Mouse (Mus musculus): ENCODE measurements around the gene Gm13285. TPM values are rescaled to one million over a fixed set of nuclear protein-coding genes. Genes with fewer than 3 reads are reported as not detected.
A peak's percentile ranks its signal among the peaks of the same experiment; 100 is the strongest.
"Not testable (repeated sequence)": the region's sequence is repeated elsewhere in the genome, so short reads cannot be mapped to it uniquely, and the experiment has no call there.

Gm13285 gene
- 0.15 and 0.23 TPM in 2 replicates for polyA plus RNA-seq (2015; fragmentation: Nextera tagmentation; extraction: Ambion mirVana)

DNA sequence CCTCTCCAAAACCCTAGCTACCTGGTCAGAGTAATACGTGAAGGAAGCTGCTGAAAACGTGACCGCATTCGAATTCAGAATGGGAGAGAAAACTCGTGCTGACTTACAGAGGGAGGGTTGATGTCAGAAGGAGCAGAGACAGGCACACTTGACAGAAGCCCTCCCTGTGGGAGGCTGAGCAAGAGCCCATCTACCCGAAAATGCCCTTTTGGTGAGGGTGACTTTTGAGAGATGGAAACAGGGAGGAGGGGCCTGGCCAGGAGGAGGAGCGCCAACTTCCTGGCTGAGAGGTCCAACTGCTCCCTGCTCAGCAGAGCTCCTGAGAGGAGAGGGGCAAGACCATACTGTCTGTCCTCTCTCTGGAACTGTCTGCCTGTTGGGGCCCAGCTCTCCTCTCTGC lies at the start of gene Gm13285:
TSS of gene Gm13285 (plus strand) at position 301 of the 400 bp plus-strand sequence.
- not testable (repeated sequence) for H3K27me3 ChIP-seq (ENCODE audit: control insufficient read depth, insufficient read depth, low read depth, low read length); ATAC-seq (ENCODE audit: low read depth); H3K4me2 ChIP-seq (ENCODE audit: low read depth, low read length); H3K27ac ChIP-seq (ENCODE audit: low read length); H3K9ac ChIP-seq (ENCODE audit: low read depth, low read length); H3K4me1 ChIP-seq (ENCODE audit: control insufficient read depth, low read depth, low read length); H3K4me3 ChIP-seq (ENCODE audit: low read depth, low read length); H3K9me3 ChIP-seq (replicated peaks; ENCODE audit: control insufficient read depth, low read length); H3K36me3 ChIP-seq (ENCODE audit: control insufficient read depth, insufficient read depth)
- 20% methylated on average over 1 of the region's 7 CpGs for WGBS (ENCODE audit: insufficient replicate concordance)

DNA sequence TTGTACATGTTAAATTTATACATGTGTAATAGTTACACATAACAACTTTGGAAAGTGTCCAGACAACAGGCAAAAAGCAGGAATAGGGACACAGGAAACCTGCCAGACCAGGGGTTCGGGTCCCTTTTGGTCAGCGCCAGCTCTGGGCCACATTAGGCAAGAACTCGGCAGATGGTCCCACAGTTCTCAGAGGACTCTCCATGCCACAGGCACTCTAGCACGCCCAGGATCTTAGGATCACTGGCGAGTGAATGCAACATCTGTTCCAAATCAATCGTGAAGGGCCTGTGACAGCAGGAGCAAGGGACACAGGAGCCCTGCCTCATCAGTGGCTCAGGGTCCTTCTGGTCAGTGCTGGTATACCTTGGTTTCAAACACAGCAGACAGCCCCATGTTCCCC lies 49.5 kb upstream of the Gm13285 start:
- WGBS (ENCODE audit: insufficient replicate concordance): 51% methylated on average over 6 of the region's 6 CpGs
- ATAC-seq (ENCODE audit: low read depth): no peak
- no peaks in the 10 kb centered on the region for H3K27me3 ChIP-seq (ENCODE audit: control insufficient read depth, insufficient read depth, low read depth, low read length)

DNA sequence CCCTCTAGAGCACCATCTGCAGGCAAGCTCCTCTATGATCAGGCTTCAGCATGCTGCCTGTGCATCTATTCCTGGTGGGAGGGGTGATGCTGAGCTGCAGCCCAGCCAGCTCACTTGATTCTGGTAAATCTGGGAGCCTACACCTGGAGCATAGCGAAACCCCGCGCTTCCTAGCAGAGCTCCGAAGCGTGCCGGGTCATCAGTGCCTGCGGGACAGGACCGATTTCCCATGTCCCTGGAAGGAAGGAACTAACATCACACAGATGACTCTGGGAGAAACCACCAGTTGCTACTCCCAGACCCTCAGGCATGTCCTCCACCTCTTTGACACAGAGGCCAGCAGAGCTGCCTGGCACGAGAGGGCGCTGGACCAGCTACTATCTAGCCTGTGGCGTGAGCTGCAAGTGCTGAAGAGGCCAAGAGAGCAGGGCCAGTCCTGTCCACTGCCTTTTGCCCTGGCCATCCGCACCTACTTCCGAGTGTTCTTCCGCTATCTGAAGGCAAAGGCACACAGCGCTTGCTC lies 44.6 kb upstream of the Gm13285 start, which contains the start of gene Gm13271:
TSS of gene Gm13271 (plus strand) at position 51 of the 523 bp plus-strand sequence.
- H3K27me3 ChIP-seq (ENCODE audit: control insufficient read depth, insufficient read depth, low read depth, low read length); H3K9me3 ChIP-seq (replicated peaks; ENCODE audit: control insufficient read depth, low read length); ATAC-seq (ENCODE audit: low read depth); H3K4me1 ChIP-seq (ENCODE audit: control insufficient read depth, low read depth, low read length); H3K9ac ChIP-seq (ENCODE audit: low read depth, low read length); H3K4me3 ChIP-seq (ENCODE audit: low read depth, low read length); H3K27ac ChIP-seq (ENCODE audit: low read length); H3K4me2 ChIP-seq (ENCODE audit: low read depth, low read length); H3K36me3 ChIP-seq (ENCODE audit: control insufficient read depth, insufficient read depth): not testable (repeated sequence)
- 67% methylated on average over 14 of the region's 15 CpGs for WGBS (ENCODE audit: insufficient replicate concordance)

More for the DNA sequence above, 49.5 kb upstream of the Gm13285 start:
- Histone ChIP-seq H3K36me3 (ENCODE audit: control insufficient read depth, insufficient read depth) (no peaks in the 10 kb centered on the region), H3K4me3 (ENCODE audit: low read depth, low read length) (no peak overlapping the region), H3K4me1 (ENCODE audit: control insufficient read depth, low read depth, low read length) (no peaks in the 10 kb centered on the region), H3K9me3 (replicated peaks; ENCODE audit: control insufficient read depth, low read length) (no peaks in the 10 kb centered on the region), H3K9ac (ENCODE audit: low read depth, low read length) (no peak overlapping the region), H3K4me2 (ENCODE audit: low read depth, low read length) (no peak overlapping the region), H3K27ac (ENCODE audit: low read length) (no peak overlapping the region)

DNA sequence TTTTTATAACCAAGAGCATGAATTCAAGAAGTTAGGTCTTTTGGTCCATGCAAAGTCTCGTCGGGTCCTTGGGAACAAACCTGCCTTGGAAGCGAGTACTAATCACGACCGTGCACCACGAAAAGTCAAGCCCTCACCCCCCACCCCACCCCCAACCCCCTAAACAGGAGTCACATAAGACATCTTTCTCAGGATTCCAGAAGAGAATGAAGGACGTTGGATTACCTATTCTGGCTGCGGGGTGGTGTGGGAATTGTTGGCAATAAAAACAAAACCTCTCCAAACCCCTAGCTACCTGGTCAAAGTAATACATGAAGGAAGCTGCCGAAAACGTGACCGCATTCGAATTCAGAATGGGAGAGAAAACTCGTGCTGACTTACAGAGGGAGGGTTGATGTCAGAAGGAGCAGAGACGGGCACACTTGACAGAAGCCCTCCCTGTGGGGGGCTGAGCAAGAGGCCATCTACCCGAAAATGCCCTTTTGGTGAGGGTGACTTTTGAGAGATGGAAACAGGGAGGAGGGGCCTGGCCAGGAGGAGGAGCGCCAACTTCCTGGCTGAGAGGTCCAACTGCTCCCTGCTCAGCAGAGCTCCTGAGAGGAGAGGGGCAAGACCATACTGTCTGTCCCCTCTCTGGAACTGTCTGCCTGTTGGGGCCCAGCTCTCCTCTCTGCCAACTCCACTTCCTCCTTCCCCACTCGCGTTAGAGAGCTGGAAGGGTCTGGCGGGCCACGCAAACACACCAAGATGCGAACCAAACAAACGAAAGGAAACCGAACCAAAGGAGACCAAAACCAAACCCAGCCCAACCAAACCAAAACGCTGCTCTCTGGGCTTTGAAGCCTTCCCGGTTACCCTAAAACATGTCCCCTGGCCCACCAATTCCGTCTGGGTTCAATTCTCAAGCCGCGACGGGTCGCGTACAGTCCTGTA lies 42.6 kb upstream of the Gm13285 start:
- H3K9ac ChIP-seq (ENCODE audit: low read depth, low read length): peak overlapping the region; percentile 65
- not testable (repeated sequence) for H3K9me3 ChIP-seq (replicated peaks; ENCODE audit: control insufficient read depth, low read length); H3K4me1 ChIP-seq (ENCODE audit: control insufficient read depth, low read depth, low read length); ATAC-seq (ENCODE audit: low read depth); H3K36me3 ChIP-seq (ENCODE audit: control insufficient read depth, insufficient read depth); H3K27me3 ChIP-seq (ENCODE audit: control insufficient read depth, insufficient read depth, low read depth, low read length)
- peak overlapping the region; percentile 84 for H3K27ac ChIP-seq (ENCODE audit: low read length)
- 10% methylated on average over 28 of the region's 31 CpGs for WGBS (ENCODE audit: insufficient replicate concordance)
- peak overlapping the region; percentile 66 for H3K4me3 ChIP-seq (ENCODE audit: low read depth, low read length)
- H3K4me2 ChIP-seq (ENCODE audit: low read depth, low read length): peak overlapping the region; percentile 84

DNA sequence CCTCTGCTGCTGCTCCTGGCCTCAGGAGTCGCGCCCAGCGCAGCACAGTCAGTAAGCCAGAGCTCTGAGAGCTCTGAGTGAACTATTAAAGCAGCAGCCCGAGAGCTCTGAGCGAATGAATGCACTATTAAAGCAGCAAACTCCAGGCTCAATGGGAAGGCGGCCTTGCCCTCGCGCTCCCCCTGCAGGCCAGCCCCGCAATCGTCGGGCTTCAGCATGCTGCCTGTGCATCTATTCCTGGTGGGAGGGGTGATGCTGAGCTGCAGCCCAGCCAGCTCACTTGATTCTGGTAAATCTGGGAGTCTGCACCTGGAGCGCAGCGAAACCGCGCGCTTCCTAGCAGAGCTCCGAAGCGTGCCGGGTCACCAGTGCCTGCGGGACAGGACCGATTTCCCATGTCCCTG lies 41.8 kb upstream of the Gm13285 start:
- not testable (repeated sequence) for H3K4me1 ChIP-seq (ENCODE audit: control insufficient read depth, low read depth, low read length); H3K36me3 ChIP-seq (ENCODE audit: control insufficient read depth, insufficient read depth); H3K27me3 ChIP-seq (ENCODE audit: control insufficient read depth, insufficient read depth, low read depth, low read length); H3K9me3 ChIP-seq (replicated peaks; ENCODE audit: control insufficient read depth, low read length)
- Histone ChIP-seq H3K4me2 (ENCODE audit: low read depth, low read length) (peak overlapping the region; percentile 84), H3K27ac (ENCODE audit: low read length) (peak overlapping the region; percentile 84), H3K9ac (ENCODE audit: low read depth, low read length) (peak overlapping the region; percentile 65), H3K4me3 (ENCODE audit: low read depth, low read length) (peak overlapping the region; percentile 66)
- WGBS (ENCODE audit: insufficient replicate concordance): under 1% methylated on average over 12 of the region's 21 CpGs
- peak; percentile 100 for ATAC-seq (ENCODE audit: low read depth)

DNA sequence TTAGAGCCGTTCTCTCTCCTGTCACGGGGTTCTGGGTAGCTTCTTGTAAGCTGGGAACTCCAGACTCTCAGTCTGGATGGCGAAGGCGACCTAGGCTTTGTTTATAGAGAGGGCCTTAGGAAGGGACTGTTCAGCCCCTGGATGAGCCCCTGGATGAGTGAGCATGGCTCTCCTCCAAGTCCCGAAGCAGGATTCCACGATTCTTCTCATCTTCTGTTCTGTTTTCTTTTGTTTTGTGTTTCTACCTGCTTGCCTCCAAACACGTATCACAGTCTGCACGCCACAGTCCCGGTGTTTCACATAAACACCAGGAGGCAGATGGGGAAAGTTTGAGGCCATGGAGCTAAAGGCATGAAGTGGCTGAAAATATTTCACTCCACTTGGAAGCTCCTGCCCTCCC lies 40.7 kb upstream of the Gm13285 start:
- H3K4me1 ChIP-seq (ENCODE audit: control insufficient read depth, low read depth, low read length); H3K27me3 ChIP-seq (ENCODE audit: control insufficient read depth, insufficient read depth, low read depth, low read length); H3K9ac ChIP-seq (ENCODE audit: low read depth, low read length); H3K4me2 ChIP-seq (ENCODE audit: low read depth, low read length); H3K27ac ChIP-seq (ENCODE audit: low read length); H3K9me3 ChIP-seq (replicated peaks; ENCODE audit: control insufficient read depth, low read length); H3K4me3 ChIP-seq (ENCODE audit: low read depth, low read length); H3K36me3 ChIP-seq (ENCODE audit: control insufficient read depth, insufficient read depth); ATAC-seq (ENCODE audit: low read depth): not testable (repeated sequence)
- WGBS (ENCODE audit: insufficient replicate concordance): 80% methylated on average over 7 of the region's 9 CpGs

DNA sequence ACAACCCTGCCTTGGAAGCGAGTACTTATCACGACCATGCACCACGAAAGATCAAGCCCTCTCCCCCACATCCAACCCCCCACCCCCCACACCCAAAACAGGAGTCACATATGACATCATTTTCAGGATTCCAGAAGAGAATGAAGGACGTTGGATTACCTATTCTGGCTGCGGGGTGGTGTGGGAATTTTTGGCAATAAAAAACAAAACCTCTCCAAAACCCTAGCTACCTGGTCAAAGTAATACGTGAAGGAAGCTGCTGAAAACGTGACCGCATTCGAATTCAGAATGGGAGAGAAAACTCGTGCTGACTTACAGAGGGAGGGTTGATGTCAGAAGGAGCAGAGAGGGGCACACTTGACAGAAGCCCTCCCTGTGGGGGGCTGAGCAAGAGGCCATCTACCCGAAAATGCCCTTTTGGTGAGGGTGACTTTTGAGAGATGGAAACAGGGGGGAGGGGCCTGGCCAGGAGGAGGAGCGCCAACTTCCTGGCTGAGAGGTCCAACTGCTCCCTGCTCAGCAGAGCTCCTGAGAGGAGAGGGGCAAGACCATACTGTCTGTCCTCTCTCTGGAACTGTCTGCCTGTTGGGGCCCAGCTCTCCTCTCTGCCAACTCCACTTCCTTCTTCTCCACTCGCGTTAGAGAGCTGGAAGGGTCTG lies 39.7 kb upstream of the Gm13285 start, which contains the start of gene Gm13283:
TSS of gene Gm13283 (plus strand) at position 510 of the 659 bp plus-strand sequence.
- H3K9ac ChIP-seq (ENCODE audit: low read depth, low read length); H3K36me3 ChIP-seq (ENCODE audit: control insufficient read depth, insufficient read depth); H3K27ac ChIP-seq (ENCODE audit: low read length); H3K4me1 ChIP-seq (ENCODE audit: control insufficient read depth, low read depth, low read length); ATAC-seq (ENCODE audit: low read depth); H3K27me3 ChIP-seq (ENCODE audit: control insufficient read depth, insufficient read depth, low read depth, low read length); H3K9me3 ChIP-seq (replicated peaks; ENCODE audit: control insufficient read depth, low read length): not testable (repeated sequence)
- 6% methylated on average over 9 of the region's 14 CpGs for WGBS (ENCODE audit: insufficient replicate concordance)
- Histone ChIP-seq H3K4me3 (ENCODE audit: low read depth, low read length) (peak within 1 kb of the TSS; percentile 24), H3K4me2 (ENCODE audit: low read depth, low read length) (peak within 1 kb of the TSS; percentile 46)

DNA sequence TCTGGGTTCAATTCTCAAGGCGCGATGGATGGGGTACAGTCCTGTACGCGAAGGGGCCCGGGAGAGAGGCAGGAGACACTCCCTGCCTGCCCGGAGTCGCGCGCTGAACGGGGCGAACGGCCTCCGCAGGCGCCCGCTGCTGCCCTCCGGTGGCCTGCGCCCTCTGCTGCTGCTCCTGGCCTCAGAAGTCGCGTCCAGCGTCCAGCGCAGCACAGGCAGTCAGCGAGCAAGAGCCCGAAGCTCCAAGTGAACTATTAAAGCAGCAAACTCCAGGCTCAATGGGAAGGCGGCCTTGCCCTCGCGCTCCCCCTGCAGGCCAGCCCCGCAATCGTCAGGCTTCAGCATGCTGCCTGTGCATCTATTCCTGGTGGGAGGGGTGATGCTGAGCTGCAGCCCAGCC lies 39.0 kb upstream of the Gm13285 start:
- not testable (repeated sequence) for H3K4me1 ChIP-seq (ENCODE audit: control insufficient read depth, low read depth, low read length); H3K27ac ChIP-seq (ENCODE audit: low read length); H3K27me3 ChIP-seq (ENCODE audit: control insufficient read depth, insufficient read depth, low read depth, low read length); H3K9me3 ChIP-seq (replicated peaks; ENCODE audit: control insufficient read depth, low read length); ATAC-seq (ENCODE audit: low read depth); H3K9ac ChIP-seq (ENCODE audit: low read depth, low read length); H3K36me3 ChIP-seq (ENCODE audit: control insufficient read depth, insufficient read depth)
- H3K4me3 ChIP-seq (ENCODE audit: low read depth, low read length): peak overlapping the region; percentile 24
- peak overlapping the region; percentile 46 for H3K4me2 ChIP-seq (ENCODE audit: low read depth, low read length)
- 0% methylated on average over 24 of the region's 28 CpGs for WGBS (ENCODE audit: insufficient replicate concordance)

DNA sequence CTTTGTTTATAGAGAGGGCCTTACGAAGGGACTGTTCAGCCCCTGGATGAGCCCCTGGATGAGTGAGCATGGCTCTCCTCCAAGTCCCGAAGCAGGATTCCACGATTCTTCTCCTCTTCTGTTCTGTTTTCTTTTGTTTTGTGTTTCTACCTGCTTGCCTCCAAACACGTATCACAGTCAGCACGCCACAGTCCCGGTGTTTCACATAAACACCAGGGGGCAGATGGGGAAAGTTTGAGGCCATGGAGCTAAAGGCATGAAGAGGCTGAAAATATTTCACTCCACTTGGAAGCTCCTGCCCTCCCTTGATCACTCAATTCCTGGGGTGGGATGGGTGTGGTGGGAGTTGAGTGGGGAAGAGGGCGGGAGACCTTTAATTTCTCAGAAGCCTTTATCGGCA lies 37.7 kb upstream of the Gm13285 start:
- not testable (repeated sequence) for H3K27ac ChIP-seq (ENCODE audit: low read length); H3K27me3 ChIP-seq (ENCODE audit: control insufficient read depth, insufficient read depth, low read depth, low read length); H3K4me3 ChIP-seq (ENCODE audit: low read depth, low read length); H3K9me3 ChIP-seq (replicated peaks; ENCODE audit: control insufficient read depth, low read length); H3K4me1 ChIP-seq (ENCODE audit: control insufficient read depth, low read depth, low read length); H3K4me2 ChIP-seq (ENCODE audit: low read depth, low read length); H3K36me3 ChIP-seq (ENCODE audit: control insufficient read depth, insufficient read depth); H3K9ac ChIP-seq (ENCODE audit: low read depth, low read length); ATAC-seq (ENCODE audit: low read depth)
- 55% methylated on average over 6 of the region's 8 CpGs for WGBS (ENCODE audit: insufficient replicate concordance)

Measured in liver, embryonic 16.5 days (tissue).